Mouse (Mus musculus): ENCODE data around the gene Scg2. TPM values are rescaled to one million over a fixed set of nuclear protein-coding genes. Genes with fewer than 3 reads are reported as not detected.

The Scg2 gene
- 0.02 and 0.04 TPM in 2 replicates for polyA plus RNA-seq (2012; rRNA removed)

GRCm38 (mm10) chr1:79439609-79440308 lies at the start of gene Scg2:
Gene Scg2, minus strand, starts transcription at chr1:79440120.

Other genes starting within 250 kb of the Scg2 start
- 1.8 and 2.7 TPM in 2 replicates for gene Ap1s3, start 231.9 kb upstream of the Scg2 start, polyA plus RNA-seq (2012; rRNA removed)